Mouse (Mus musculus): ENCODE data around the gene Fam166a.

The Fam166a gene

DNA sequence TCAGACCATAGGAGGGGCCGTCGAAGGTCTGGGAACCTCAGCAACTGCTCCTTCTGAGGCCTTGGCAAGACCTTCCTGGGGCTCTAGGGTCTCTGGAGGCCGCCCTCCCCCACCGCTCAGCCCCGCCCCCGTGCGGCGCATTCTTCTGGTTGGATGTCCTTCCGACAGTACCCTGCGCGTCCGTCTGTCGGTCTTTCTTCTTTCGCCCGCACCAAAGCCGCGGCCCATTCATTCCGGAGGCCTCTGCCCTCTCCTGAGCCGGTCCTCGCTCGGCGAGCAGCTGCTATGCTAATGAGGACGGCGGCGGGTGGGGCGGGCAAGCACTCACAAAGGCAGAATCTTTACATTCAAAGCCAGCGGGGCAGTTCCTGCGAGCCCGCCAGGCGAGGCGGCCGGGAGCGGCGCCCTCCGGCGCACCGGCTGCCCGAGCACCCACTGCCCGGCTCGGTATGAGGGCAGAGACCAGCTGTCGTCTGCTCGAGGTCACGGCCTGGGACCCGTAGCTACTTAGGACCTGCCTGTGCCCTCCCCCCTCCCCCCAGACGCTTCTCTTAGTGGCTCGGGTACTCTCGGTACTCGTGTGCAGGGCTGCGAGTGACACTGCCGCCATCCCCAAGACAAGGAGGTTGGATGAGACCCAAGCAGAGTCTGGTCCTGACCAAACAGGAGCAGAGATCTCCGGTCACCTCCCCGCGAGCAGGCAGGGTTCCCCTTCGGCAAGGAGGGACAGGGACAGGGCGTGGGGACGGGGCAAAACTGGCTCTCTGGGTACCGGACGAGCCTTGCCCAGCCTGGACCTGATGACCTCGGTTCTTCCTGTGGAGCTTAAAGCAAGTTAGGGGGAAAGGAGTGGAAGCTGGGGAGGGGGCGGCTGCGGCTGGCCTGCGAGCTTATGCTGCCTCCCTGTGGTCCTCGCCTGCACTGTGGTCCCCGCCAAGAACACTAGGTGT, 32.6 kb upstream of the Fam166a start:
- DNase-seq: peak; percentile 60

GRCm38 (mm10) chr2:25186575-25186930, 32.0 kb upstream of the Fam166a start:
- no peak for DNase-seq

GRCm38 (mm10) chr2:25187841-25188240, 30.7 kb upstream of the Fam166a start:
- no peak for DNase-seq

DNA sequence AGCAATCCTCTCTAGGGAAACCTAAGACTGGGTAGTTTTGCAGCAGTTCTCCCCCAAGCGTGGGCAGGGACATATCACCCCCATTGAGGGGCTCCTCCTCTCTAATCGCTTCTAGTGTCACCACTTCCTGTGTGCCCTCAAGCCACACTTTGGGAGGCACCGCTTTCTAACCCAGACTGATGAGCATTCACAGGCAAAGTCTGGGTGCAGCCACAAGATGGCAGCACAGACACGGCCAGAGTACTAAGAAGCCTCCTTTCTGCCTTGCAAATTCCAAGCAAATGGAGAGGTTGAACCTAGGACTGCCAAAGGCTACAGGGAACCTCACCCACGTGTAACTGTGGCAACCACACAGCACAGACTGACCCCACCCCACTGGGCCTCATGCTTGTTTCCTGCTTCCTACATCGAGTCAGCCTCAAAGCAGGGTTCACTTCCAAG, 25.2 kb upstream of the Fam166a start:
- DNase-seq: peak; percentile 72

- DNase-seq: no peak
Observed at GRCm38 (mm10) chr2:25194006-25194405, 24.5 kb upstream of the Fam166a start.

- no peak for DNase-seq
Observed at GRCm38 (mm10) chr2:25194486-25195171, 23.9 kb upstream of the Fam166a start.

DNA sequence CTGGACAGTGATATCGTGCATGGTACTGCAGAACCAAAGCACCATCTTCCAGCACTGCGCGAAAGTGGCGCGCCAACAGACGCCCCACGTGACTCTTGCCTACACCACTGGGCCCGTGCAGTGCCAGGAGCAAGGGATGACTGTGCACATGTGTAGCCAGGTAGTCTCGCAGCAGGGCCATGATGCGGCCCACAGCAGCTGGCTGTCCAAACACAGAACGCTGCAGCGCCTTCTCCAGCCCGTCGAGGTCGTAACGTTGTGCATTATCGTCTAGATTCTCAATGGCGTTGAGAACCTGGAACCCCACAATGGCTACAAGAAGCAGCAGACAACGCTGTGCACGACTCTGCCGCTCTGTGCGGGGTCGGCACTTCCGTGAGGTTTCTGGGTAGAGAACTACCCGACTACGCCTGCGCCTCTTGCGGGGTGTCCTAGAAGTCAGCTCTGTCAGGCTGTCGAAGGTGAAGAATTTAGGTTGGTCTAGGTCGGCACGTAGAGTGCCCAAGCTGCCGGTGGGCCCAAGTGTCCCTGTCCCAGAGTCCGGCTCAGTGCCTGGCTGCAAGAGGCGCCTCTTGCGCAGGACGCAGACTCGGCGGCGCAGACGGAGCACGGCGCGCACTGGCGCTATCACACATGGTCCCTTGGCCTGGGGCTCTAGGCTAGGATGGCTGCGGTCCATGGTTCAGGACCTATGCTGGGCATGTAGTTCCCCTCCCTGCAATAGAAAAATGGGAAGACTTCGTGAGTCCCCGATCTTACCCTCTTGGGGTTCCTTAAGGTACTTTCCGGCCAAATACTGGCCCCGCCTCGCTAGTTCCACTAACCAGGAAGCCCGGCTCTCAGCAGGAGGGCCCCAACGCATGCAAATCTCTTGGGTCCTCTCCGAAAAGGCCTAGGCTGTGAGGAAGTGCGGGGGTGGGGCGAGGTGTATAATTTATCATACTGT, 23.1 kb upstream of the Fam166a start:
- DNase-seq: no peak

- peak; percentile 31 for DNase-seq
Observed at GRCm38 (mm10) chr2:25196172-25196954, 22.2 kb upstream of the Fam166a start, which contains the start of gene Tor4a. Gene Tor4a, minus strand, starts transcription at chr2:25196886.

GRCm38 (mm10) chr2:25197191-25197590, 21.4 kb upstream of the Fam166a start:
- DNase-seq: no peak

DNA sequence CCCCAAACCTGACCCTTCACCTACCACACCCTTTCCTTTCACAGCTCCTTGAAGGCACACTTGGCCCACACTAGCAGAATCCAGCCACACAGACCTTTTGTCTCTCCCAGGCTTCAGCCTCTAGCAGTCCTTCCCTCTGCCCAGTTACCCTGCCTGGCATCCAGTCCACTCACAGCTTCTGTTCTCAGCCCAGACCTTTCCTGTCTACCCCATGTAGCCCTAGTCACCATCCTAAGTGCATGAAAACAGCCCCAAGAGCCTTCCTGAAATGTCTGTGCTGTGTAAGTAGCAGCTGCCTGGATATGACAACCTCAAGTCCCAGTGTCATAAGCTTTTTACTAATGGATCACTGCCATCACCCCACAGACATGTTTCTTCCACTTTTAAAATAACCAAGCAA, 20.6 kb upstream of the Fam166a start:
- no peak for DNase-seq

DNA sequence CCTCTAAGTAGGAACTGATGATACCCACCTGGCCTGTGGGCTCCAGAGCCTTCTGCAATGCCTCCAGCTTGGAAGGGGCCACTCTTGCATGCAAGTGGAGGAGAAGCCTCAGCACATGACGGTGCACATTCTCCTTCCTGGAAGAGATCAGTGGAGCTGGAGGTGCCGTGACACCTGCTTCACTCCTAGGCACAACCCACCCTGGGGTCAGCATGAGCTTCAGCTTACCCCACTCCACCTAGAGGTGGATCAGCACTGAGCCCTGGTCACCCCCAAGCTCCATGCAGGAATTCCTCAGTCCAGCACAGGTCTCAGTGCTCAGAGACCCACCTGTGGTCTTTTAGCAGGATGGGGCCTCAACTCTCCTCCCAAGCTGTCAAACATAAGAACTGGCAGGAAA, 17.9 kb upstream of the Fam166a start:
- no peak for DNase-seq

DNA sequence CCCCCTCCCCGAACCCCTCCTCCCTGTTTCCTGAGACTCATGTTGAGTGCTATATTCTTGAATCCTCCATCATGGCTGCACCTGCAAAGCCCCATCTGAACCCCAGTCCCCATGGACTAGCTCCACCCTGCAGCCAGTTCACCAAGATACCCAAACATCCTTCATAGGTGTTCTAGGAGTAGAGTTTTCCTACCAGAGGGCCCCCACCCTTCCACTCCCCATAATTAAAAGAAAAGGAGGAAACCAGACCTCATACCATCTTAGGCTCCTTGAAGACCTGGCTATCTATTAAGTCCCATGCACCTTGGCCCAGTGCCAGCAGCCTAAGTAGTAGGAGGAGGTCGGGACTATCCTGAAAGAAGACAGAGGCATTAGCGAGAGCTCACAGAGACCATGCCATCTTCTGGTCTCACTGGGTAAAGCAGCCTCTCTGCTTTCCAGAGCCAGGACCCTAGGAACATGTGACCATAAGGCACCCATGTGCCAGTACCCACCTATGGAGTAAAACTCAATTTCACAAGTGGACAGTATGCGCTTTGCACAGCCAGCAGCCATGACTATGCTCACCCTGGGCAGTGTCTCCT, 14.8 kb upstream of the Fam166a start:
- no peak for DNase-seq

DNA sequence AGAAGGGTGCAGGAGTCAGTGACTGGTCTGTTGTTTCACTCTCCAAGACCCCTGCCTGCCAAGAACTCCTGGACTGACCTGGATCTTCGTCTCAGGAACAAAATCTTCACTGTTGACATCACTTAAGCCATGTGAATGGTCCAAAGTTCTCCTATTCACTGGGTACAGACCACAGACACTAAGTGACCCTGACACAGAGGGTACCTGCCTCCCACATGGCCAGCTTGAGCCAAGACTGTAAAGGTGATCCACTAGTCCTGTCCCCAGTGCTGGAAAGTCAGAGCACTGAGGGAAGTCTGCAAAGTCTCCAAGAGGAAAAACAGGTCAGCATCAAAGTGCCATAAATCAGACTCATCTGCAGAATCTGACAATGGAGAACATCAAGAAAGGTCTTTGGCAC, 11.0 kb upstream of the Fam166a start:
- DNase-seq: no peak

DNA sequence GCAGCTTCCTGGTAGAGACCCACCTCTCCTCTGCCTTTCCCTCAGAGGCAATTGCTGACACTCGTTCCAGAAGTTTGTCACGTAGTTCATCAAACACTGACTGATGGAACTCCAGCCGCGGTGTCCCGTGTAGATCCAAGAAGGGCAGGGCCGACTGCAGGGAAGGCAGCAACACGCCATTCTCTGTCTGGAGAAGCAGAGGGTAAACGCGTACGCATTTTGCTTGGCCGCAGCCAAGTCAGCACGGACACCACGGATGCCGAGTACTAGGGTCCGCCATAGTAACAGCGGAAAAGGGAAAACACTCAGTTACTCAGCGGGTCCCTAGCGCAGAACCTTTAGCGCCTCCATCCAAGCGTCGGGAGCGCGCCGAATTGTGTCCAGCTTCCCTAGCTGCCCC, 7.9 kb upstream of the Fam166a start:
- DNase-seq: no peak

DNA sequence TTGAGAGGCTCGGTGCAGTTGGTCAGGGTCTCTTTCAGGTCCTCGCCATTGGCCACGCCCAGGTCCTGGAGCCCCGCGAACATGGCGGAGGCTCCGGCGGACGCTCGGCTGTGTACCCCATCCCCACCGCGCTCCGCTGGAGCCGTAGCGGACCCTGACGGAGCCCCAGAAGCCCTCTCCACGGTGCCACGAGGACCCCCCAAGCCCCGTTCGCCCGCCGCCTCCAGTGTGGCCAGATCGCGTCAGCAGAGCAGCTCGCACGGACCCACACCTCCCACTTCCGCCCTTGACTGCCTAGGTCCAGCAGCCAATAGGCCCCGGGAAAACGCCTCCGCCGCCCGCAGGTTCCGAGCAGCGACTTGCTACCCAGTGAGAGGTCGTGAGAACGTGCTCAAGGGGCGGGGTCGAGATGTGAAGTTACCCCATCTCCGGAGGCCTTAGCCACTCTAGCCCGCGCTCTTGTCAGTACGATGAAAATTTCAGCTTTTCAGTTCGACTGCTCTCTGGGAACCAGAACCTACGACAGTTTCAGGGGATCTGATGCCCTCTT, 7.3 kb upstream of the Fam166a start, which contains the start of gene Nelfb:
Gene Nelfb (minus strand): TSS at position 369 of the 550 bp plus-strand sequence.
- peak; percentile 83 for DNase-seq

DNA sequence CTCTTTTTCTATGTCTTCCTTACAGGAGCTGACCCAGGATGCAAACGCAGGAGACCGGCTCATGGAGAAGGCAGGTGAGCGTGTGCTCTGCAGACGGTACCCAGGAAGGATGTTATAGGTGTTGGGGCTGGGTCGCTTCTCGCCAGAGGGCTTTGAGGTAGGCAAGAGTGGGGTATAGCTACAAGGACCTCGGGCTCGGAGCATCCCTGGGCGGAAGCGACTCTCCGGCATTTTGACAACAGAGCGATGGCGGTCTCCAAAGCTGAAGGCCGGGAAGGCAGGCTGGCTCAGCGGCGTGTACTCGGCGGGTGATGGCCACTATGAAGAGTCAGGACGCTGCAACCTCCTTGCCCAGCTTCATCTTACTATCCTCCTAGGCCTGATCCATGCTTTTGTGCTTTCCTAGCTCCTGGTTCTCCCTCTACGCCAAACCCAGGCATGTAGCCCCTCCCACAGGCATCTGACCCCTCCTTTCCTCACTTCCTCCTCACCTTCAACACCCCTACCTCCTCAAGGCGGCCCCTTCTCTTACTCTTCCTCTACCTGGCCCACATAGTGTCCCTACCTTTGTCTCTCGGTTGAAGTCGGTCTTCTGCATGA, 5.2 kb upstream of the Fam166a start:
- DNase-seq: no peak

DNA sequence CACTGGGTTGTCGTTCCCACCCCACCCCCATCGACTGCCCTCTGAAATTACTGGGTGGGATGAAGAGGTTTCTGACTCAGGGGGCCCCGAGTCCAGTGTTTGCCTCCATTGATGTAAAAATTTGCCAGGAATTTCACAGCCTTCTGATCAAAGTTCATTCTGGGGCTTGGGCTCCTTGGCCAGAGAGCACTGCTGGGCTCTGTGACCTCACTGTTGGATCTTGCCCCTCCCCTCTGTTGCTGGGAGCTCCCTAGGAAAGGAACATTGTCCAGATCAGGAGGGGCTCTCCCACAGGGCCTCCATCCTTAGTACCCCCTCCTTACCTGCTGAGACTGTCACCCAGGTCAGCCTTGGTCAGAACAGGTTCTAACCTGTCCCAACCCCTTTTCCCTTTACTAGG, 4.1 kb upstream of the Fam166a start, which contains the start of gene Stpg3:
Gene Stpg3 (minus strand): TSS at position 194 of the 400 bp plus-strand sequence.
- no peak for DNase-seq

DNA sequence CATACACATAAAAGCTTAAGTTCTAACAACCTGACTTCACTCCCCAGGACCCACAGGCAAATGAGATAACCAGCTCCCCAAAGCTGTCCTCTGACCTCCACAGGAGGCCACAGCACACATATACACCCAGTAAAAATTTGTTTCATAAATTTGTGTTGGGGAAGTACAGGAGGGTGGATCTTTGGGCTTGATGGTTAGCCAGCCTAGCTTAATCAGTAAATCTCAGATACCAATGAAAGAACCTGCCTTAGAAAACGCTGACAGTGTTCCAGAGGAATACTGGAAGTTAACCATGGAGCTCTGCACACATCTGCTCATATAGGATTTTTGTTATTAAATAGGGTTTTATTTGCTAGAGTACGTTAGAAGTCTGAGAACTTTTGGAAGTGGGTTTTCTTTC, 879 bp upstream of the Fam166a start:
- DNase-seq: no peak

DNA sequence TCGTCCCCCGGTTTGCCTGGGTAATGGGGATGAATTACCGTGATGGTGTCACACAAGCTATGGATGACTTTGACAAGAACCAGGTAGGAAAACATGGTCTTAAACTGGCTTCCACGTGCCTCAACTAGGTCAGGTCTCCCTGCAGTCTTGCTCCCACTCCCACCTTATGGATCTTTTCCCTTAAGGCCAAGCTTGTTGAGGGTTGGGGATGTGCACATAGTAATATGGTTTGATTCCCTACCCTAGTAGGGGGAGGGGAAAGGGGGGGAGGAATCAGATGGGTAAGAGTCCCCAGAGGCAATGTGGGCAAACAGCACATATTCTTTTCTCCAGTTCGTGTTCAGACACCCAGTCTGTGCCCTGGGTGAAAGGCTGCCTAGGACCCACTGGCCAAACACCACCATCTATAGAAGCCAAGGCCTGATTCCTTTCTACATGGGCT, 2.8 kb downstream of the Fam166a start:
- no peak for DNase-seq

GRCm38 (mm10) chr2:25223681-25224491, 5.3 kb downstream of the Fam166a start:
- peak; percentile 77 for DNase-seq

Data from right cerebral cortex, postnatal 14 days (tissue).